ENCODE assay signal across 8 mouse cellular contexts in the genomic region with DNA sequence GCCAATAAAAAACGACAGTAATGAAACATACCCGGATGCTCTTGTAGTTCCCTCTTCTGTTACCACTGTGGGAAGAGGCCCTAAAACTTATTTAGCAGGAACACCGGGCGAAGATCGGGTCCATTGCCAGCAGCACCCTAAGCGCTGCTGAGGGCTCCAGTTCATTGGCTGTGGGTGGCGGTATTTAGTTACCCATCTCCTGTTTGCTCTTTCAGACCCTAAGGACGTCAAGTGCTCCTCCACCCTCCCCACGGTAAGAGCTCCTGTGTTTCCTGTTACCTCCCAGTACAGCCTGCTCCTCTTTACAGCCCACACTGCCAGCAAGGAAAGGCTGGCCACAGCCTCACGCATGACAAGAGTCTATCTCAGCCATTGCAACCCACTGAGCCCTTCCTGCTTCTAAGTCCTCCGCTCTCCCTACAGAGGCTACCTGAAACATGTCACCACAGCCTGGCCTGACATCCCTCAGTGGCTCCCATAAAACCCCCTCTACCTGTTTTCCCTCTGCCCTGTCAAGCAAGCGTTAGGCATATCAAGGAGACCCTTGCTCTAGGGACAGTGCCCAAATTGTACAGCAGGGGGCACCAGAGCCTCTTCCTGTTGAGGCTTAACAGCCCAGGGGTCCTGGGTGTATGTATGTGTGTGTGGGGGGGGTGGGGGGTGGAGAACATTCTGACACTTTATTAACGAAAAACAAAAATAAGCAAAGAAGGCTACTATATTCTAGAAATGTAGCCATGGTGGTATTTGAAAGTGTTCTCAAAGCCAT. TPM values are rescaled to one million over a fixed set of nuclear protein-coding genes. Genes with fewer than 3 reads are reported as not detected.
A peak's percentile ranks its signal among the peaks of the same experiment; 100 is the strongest.
DNase-seq lines count a peak whose midpoint lies in the region; ATAC-seq and TF ChIP-seq lines count a peak whose summit lies in the region.
"Had no signal": no experiment of that assay in that cellular context is flagged by ENCODE, and none has a peak within 500 bp of the region (broad histone marks: within the 10 kb centered on the region; RNA-seq: fewer than 3 reads in every experiment).

No protein-coding gene starts in this region.

- no peak overlapping the region for H3K4me3 ChIP-seq in left cerebral cortex, adult 2 months
- no peak overlapping the region for H3K4me3 ChIP-seq in lung, embryonic 16.5 days (ENCODE audit: low read length)
- H3K4me3 ChIP-seq: limb, embryonic 13.5 days had no signal

- WGBS in lung, embryonic 16.5 days, result 44% methylated on average over 13 of the region's 13 CpGs

- intact Hi-C loops in left cerebral cortex, adult 2 months (cut with DNase I), result no loop called here

- no peak overlapping the region for H3K4me2 ChIP-seq in lung, embryonic 16.5 days (ENCODE audit: low read depth, low read length)
- H3K4me2 ChIP-seq: limb, embryonic 13.5 days had no signal

- peaks cover 22% of the 10 kb centered on the region for H3K4me1 ChIP-seq in lung, embryonic 16.5 days (replicated peaks; ENCODE audit: control insufficient read depth, insufficient read depth, low read length)

- TF ChIP-seq CTCF in left cerebral cortex, adult 2 months (IDR thresholded peaks at IDR 0.05), result peak; percentile 61

- no peaks in the 10 kb centered on the region for H3K9me3 ChIP-seq in lung, embryonic 16.5 days (ENCODE audit: control insufficient read depth, low read length)
- H3K9me3 ChIP-seq: limb, embryonic 13.5 days had no signal

- ATAC-seq in erythroblast, adult 5-6 weeks (replicated peaks; ENCODE audit: low FRiP score, poor library complexity, severe bottlenecking), result 0 out of 2 replicates have a peak, but pooled peaks have one; percentile 34
- ATAC-seq in lung, embryonic 16.5 days (ENCODE audit: low read depth), result peak; percentile 76

- H3K27ac ChIP-seq in left cerebral cortex, adult 2 months, result no peak overlapping the region
- peak overlapping the region; percentile 62 for H3K27ac ChIP-seq in lung, embryonic 16.5 days (ENCODE audit: low read length)
- H3K27ac ChIP-seq: limb, embryonic 13.5 days had no signal

- H3K36me3 ChIP-seq in lung, embryonic 16.5 days (ENCODE audit: control insufficient read depth, insufficient read depth, low read length), result no peaks in the 10 kb centered on the region
- H3K36me3 ChIP-seq in splenic B cell, adult 2 months (ENCODE audit: control insufficient read depth, insufficient read depth, low read length, poor library complexity, severe bottlenecking), result peaks cover 8% of the 10 kb centered on the region
- H3K36me3 ChIP-seq: limb, embryonic 13.5 days had no signal

- no peak for DNase-seq in left cerebral cortex, adult 2 months (ENCODE audit: extremely low spot score in 1 of 2, low spot score in 2 of 2)
- DNase-seq in left cerebral cortex, adult 11 months (ENCODE audit: low spot score), result no peak
- peak; percentile 89 for DNase-seq in R1 (ENCODE audit: low read depth, low spot score)
- peak; percentile 50 for DNase-seq in splenic B cell, adult 2 months (ENCODE audit: low read depth, low spot score)
- no peak for DNase-seq in ovary, adult 18-20 months (ENCODE audit: low spot score)

- peak overlapping the region; percentile 21; the same call in 1 of the 2 replicates for H3K9ac ChIP-seq in lung, embryonic 16.5 days (ENCODE audit: low read length)
- H3K9ac ChIP-seq: limb, embryonic 13.5 days had no signal

- no peaks in the 10 kb centered on the region for H3K27me3 ChIP-seq in lung, embryonic 16.5 days (ENCODE audit: control insufficient read depth, insufficient read depth, low read depth, low read length)
- no peaks in the 10 kb centered on the region for H3K27me3 ChIP-seq in splenic B cell, adult 2 months (ENCODE audit: control insufficient read depth, insufficient read depth, low read length, poor library complexity, severe bottlenecking)
- H3K27me3 ChIP-seq: limb, embryonic 13.5 days had no signal

RNA-seq across cellular contexts. Expression of gene Slc37a1, which starts 39.0 kb away (rescaled TPM):
- total RNA-seq in left cerebral cortex, adult 2 months (2021), result 10 to 100 TPM in 1 of 2 experiments, 1 to 10 TPM in 1; 9.4 to 12.0 TPM
- 0.58 and 2.7 TPM in 2 replicates for total RNA-seq in erythroblast, adult 5-6 weeks (2015; ENCODE audit: low replicate concordance)
- total RNA-seq in erythroblast, adult 5-6 weeks (2017; ENCODE audit: low replicate concordance), result 1.1 and 7.0 TPM in 2 replicates
- polyA plus RNA-seq in lung, embryonic 16.5 days (2015; fragmentation: Nextera tagmentation; extraction: Ambion mirVana), result 13.4 and 13.5 TPM in 2 replicates

RNA-seq across cellular contexts. Expression of gene Rsph1, which starts 48.5 kb away (rescaled TPM):
- total RNA-seq in left cerebral cortex, adult 2 months (2021), result 10 to 100 TPM; 14.5 to 19.8 TPM
- total RNA-seq in erythroblast, adult 5-6 weeks (2015; ENCODE audit: low replicate concordance), result not detected in 2 replicates
- total RNA-seq in erythroblast, adult 5-6 weeks (2017; ENCODE audit: low replicate concordance), result not detected in 2 replicates
- polyA plus RNA-seq in lung, embryonic 16.5 days (2015; fragmentation: Nextera tagmentation; extraction: Ambion mirVana), result 20.1 and 24.0 TPM in 2 replicates

Comparison
In these comparisons a context has a peak if more than half of its experiments do, and no peak if none do; other contexts are left out.
1. DNase-seq: peak in R1 (single experiment) and splenic B cell, adult 2 months (single experiment); none in left cerebral cortex, adult 2 months (0 of 2), left cerebral cortex, adult 11 months (single experiment) and ovary, adult 18-20 months (single experiment).
2. RNA of gene Rsph1, which starts 48.5 kb away (total RNA-seq): 14.5 to 19.8 TPM in left cerebral cortex, adult 2 months; not detected in erythroblast, adult 5-6 weeks; every median in the first group is over 10 times any median in the second.